Mouse (Mus musculus): ENCODE data around the gene Zfp39.

DNA sequence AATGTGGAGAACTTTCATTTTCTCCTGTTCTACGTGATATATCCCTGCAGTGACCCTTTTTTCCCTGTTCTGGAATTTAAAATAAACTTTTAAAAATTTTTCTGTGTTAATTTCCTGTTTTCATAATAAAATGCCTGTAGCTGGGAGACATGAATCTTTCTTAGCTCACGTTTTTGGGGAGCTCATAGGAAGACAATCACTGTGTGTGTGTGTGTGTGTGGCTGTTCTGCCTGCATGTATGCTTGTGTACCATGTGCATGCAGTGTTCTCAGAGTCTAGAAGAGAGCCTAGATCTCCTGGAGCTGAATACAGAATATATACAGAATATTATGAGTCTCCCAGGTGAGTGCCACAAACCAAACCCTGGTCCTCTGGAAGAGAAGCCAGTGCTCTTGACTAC is 23.0 kb upstream of the Zfp39 start:
- no peak for TF ChIP-seq CTCF (IDR thresholded peaks at IDR 0.05; ENCODE audit: borderline replicate concordance, control insufficient read depth, extremely low read depth, insufficient read depth, low read length, poor library complexity)
- TF ChIP-seq POLR2A (IDR thresholded peaks at IDR 0.05; ENCODE audit: control insufficient read depth, extremely low read depth, insufficient read depth, low read length, poor library complexity) = no peak

Measured in thymus, adult 2 months (tissue).